Mouse (Mus musculus): ENCODE results near the gene Adnp.

- TF ChIP-seq CTCF (IDR thresholded peaks at IDR 0.05; ENCODE audit: control insufficient read depth, insufficient read depth, low read length), result no peak
- TF ChIP-seq POLR2A (IDR thresholded peaks at IDR 0.05; ENCODE audit: borderline replicate concordance, control insufficient read depth, low read depth, low read length), result no peak
Measured at GRCm38 (mm10) chr2:168245571-168245970, 38.7 kb upstream of the Adnp start.
